Mouse (Mus musculus) left cerebral cortex, postnatal 4 days (tissue): Measurements from ENCODE around the gene Flot1. TPM values are rescaled to one million over a fixed set of nuclear protein-coding genes. Genes with fewer than 3 reads are reported as not detected.
A peak's percentile ranks its signal among the peaks of the same experiment; 100 is the strongest.

Experiments used
- DNase-seq: peaks from one replicate; pipeline ENCODE4 v3.0.0-alpha.2; 2022
- intact Hi-C: fragments of 180-260 bp; cut with DNase I; formaldehyde crosslinking; loops from one replicate; pipeline ENCODE4 v1.15.1; 2025
- total RNA-seq, 2 experiments: library from RNA; stranded (reverse); gene quantifications; 2 replicates each; pipeline ENCODE4 v1.2.3; 2021

Flot1 gene
- total RNA-seq, 2 experiments from 2014 or later: 113 TPM

DNA sequence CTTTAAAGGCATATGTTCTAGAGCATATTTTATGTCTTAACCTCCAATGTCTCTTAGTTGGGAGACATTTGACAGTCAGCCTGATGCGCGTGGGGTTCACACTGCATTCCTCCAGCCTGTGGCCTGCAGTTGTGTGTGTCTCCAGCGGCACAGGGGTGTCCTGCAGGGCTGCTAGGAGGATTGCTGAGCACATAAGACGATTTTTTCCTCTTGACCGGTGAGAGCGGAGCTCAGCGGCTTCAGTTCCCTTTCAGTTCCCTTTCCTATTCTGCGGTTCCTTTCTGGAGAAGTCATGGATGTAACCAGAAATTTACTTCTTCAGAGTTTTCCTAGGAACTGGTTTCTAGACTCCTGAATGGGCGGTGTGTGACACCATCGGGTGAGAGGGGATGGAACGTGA, 13.6 kb upstream of the Flot1 start:
- DNase-seq: no peak
- intact Hi-C loops: no loop called here

GRCm38 (mm10) chr17:35810900-35811648, 12.0 kb upstream of the Flot1 start:
- DNase-seq: no peak
- intact Hi-C loops: no loop called here

DNA sequence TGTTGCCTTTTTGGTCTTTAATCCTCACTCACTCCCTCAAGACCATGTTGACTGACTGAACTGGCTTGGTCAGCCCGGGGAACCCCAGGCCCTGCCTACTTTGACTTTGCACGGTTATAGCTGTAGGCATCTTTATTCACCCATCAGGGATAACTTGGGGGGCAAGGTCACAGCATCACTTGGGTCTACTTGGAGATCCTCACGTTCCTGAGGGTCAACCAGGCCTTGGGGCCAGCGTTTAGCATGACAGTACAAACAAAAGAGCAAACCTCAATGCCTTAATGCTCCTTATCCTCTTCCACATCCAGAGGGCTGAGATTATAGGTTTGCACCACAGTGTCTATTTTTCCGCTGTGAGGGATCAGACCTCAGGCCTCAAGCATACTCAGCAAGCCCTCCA, 10.7 kb upstream of the Flot1 start:
- DNase-seq: no peak
- intact Hi-C loops: no loop called here

- DNase-seq: no peak
- intact Hi-C loops: no loop called here
Measured at GRCm38 (mm10) chr17:35812736-35813135, 10.3 kb upstream of the Flot1 start.

- peak; percentile 81 for DNase-seq
- intact Hi-C loops: no loop called here
Measured at GRCm38 (mm10) chr17:35813245-35813647, 9.8 kb upstream of the Flot1 start.

DNA sequence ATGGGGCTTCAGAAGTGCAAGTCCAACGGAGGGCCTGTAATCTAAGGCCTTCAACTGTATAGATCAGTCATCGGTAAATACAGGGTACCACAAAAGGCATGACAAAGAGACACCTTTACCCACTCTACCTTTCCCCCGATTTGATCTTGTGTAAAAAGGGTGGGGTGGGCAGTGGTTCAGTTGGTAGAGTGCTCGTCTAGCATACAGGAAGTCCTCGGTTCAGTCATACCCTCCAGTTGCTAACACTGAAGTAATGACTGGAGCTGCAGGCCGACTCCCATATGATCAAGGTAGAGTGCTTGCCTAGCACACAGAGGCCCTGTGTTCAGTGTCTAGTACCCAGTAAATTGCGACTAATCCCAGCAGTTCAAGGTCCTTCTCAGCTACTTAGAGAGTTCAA, 9.4 kb upstream of the Flot1 start:
- DNase-seq: no peak
- intact Hi-C loops: no loop called here

- intact Hi-C loops: no loop called here
- no peak for DNase-seq
Measured at GRCm38 (mm10) chr17:35814678-35815077, 8.4 kb upstream of the Flot1 start.

- intact Hi-C loops: no loop called here
- DNase-seq: no peak
Measured at GRCm38 (mm10) chr17:35815836-35816235, 7.2 kb upstream of the Flot1 start.

DNA sequence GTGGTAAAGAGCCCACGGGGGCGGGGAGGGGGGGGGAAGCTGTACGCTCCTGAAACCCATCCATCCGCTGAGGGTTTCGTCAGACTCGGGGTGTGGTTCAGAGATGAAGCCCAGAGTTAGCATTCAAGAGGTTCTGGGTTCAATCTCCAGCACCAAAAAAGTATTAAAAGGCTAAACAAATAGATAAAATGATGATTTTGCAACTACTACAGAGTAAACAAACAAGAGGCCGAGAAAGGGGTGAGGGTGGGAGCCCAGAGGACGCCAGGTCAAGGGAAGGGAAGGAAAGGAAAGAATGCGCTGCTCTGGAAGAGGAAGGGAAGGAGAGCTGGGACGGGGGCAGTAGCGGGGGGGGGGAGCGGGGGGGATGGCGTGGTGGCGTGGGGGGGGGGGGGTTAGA, 6.3 kb upstream of the Flot1 start:
- intact Hi-C loops: no loop called here
- no peak for DNase-seq

- intact Hi-C loops: no loop called here
- no peak for DNase-seq
Measured at GRCm38 (mm10) chr17:35817226-35817625, 5.8 kb upstream of the Flot1 start.

DNA sequence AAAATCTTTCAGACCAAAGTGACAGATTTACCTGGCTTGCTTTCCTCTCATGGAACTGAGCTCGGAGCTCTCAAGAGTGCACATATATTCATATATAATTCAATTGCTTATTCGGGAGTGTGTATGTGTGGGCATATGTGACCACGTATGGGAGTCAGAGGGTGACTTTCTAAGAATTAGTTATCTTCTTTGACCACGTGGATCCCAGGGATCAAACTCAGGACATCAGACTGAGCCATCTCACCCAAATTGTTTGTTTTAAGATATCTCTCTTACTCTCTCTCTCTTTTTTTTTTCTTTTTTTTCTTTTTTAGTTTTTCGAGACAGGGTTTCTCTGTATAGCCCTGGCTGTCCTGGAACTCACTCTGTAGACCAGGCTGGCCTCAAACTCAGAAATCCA, 2.9 kb upstream of the Flot1 start:
- DNase-seq: no peak
- intact Hi-C loops: loop anchor here (5.0 kb wide), 1 partner anchor 78 kb away; no protein-coding TSS in a partner anchor

DNA sequence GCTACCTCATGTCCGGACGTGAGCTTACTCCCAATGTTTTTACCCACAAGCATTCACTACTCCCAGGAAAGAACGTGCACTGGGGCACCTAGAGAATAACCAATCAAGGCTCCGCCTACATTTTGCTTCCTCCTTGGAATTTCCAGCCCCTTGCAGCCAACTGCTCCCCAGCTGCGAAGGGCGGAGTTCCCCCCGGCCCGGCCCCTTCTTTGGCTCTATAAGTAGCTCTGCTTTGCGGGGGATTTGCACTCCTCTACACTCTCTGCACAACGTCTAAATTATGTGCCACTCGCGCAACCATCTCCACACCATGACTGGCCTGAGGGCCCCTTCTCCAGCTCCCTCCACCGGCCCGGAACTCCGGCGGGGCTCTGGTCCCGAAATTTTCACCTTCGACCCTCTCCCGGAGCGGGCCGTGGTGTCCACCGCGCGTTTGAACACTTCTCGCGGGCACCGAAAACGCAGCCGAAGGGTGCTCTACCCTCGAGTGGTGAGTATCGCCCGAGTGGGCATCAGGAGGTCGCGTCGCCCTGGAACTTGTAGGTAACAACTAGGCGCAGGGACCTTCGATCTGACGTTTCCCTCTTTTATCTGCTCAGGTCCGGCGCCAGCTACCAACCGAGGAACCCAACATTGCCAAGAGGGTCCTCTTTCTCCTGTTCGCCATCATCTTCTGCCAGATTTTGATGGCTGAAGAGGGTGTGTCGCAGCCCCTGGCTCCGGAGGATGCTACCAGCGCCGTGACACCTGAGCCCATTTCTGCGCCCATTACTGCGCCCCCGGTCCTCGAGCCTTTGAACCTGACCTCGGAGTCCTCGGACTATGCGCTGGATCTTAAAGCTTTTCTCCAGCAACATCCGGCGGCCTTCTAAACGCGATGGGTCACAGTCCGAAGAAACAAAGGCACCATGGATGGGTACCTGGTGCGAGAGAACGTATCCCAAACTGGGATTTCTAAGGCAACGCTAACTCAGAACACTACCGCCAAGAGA, 1.3 kb upstream of the Flot1 start, which contains the start of gene Ier3:
Gene Ier3 (plus strand): TSS at position 246 of the 992 bp plus-strand sequence.
- intact Hi-C loops: loop anchor here (5.0 kb wide), 1 partner anchor 79 kb away; no protein-coding TSS in a partner anchor
- peak; percentile 76 for DNase-seq

- intact Hi-C loops: loop anchor here (5.0 kb wide), 1 partner anchor 80 kb away; no protein-coding TSS in a partner anchor
- peak; percentile 22 for DNase-seq
Measured at GRCm38 (mm10) chr17:35822564-35822963, 466 bp upstream of the Flot1 start.

- no peak for DNase-seq
- intact Hi-C loops: loop anchor here (5.0 kb wide), 1 partner anchor 82 kb away; no protein-coding TSS in a partner anchor
Measured at GRCm38 (mm10) chr17:35824402-35824801, 1.4 kb downstream of the Flot1 start.

DNA sequence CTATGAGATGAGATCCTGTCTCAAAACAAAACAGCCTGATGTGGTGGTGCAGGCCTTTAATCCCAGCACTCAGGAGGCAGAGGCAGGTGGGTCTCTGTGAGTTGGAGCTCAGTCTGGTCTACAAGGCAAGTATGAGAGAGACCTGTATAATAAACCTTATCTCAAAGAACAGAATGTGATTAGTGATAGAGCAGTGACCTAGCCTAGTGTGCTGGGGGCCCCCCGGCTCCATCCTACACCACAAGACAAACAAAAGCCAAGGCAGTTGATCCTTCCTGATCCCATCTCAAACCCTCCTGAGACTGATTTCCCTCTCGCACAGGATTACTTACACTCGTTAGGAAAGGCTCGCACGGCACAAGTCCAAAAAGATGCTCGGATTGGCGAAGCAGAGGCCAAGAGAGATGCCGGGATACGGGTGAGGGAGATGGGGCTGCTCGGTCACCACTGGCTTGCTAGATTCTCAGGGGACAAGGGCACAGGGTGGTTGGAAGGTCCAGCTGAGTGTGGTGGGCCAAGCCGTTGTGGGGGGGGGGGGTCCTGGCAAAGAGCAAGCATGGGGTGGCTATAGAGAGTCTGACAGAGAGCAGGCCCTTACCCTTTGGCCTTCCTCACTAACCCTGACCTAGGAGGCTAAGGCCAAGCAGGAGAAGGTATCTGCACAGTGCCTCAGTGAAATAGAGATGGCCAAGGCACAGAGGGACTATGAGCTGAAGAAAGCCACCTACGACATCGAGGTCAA, 2.2 kb downstream of the Flot1 start:
- no peak for DNase-seq

GRCm38 (mm10) chr17:35829737-35830136, 6.7 kb downstream of the Flot1 start:
- DNase-seq: peak; percentile 84
- intact Hi-C loops: loop anchor here (2.0 kb wide), 1 partner anchor 43 kb away; no protein-coding TSS in a partner anchor

More for the DNA sequence above, 2.2 kb downstream of the Flot1 start:
- intact Hi-C loops: no loop called here

GRCm38 (mm10) chr17:35832400-35833238, 9.6 kb downstream of the Flot1 start:
- intact Hi-C loops: no loop called here
- no peak for DNase-seq

DNA sequence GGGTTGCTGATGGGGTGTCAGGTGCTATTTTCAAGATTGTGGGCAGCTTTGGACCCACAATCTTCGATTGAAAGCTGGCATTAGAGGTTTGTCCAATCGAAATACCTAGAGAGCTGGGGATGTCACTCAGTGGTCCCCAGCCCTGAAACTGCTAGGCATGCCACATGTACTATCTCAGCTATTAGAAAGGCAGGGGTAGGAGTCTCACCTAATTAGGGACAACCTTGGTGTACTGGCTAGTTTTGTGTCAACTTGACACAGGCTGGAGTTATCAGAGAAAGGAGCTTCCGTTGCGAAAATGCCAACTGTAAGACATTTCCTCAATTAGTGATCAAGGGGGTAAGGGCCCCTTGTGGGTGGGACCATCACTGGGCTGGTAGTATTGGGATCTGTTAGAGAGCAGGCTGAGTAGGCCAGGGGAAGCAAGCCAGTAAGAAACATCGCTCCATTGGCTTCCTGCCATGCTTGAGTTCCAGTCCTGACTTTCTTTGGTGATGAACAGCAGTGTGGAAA, 10.3 kb downstream of the Flot1 start:
- intact Hi-C loops: no loop called here
- DNase-seq: peak; percentile 29

GRCm38 (mm10) chr17:35833894-35834293, 10.9 kb downstream of the Flot1 start:
- no peak for DNase-seq
- intact Hi-C loops: loop anchor here (2.0 kb wide), 1 partner anchor 33 kb away; no protein-coding TSS in a partner anchor
